Mouse (Mus musculus) G1E (cell line): Measurements from ENCODE around the gene Tusc1.

Experiments
- CTCF ChIP-seq: IDR thresholded peaks from 2 replicates; pipeline ENCODE4 v1.5.1; 2012; ENCODE audit warnings: low read depth, low read length, inconsistent platforms, mixed read lengths
- GATA1 ChIP-seq: IDR thresholded peaks from 2 replicates; pipeline ENCODE4 v1.6.1; 2012; ENCODE audit warnings: borderline replicate concordance, low read length, inconsistent platforms, mixed read lengths

DNA sequence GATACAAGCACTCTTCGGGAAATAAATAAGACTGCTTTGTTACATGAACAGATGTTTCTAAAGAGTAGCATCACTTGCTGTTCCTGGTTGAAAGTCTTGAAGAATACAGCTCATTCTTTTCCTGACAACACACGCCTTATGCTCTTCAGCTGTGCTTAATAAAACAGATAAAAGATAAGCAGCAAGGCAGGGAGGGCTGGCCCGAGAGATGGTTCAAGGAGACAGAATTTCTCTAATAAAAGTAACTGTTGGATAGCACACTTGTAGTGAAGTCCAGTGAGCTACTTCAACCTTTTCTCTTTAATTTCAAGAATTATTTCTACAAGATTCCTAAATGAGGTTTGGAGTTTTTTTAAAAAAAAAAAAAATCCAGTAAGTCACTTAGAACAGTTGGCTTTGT, 2.7 kb upstream of the Tusc1 start:
- no peak for TF ChIP-seq CTCF
- TF ChIP-seq GATA1, result no peak
